Mouse (Mus musculus) forebrain, embryonic 12.5 days (tissue): ENCODE measurements around the gene Alpl. TPM values are rescaled to one million over a fixed set of nuclear protein-coding genes. Genes with fewer than 3 reads are reported as not detected.

Source experiments
- ATAC-seq: fragments of 200-750 bp; cut with Nextera tagmentation; 2 replicates; pipeline ENCODE4 v1.8.0; 2017; ENCODE audit warnings: moderate TSS enrichment; ENCODE audit not compliant: low FRiP score
- H3K27ac ChIP-seq: fragments of 300-500 bp; sonication (generic); 2 replicates; pipeline ENCODE4 v1.5.1; 2016; ENCODE audit warnings: mild to moderate bottlenecking
- H3K27me3 ChIP-seq: fragments of 300-500 bp; sonication (generic); 2 replicates; pipeline ENCODE4 v1.6.1; 2016; ENCODE audit warnings: mild to moderate bottlenecking
- H3K36me3 ChIP-seq: fragments of 300-500 bp; sonication (generic); replicated peaks from 2 replicates; pipeline ENCODE4 v1.6.1; 2016; ENCODE audit warnings: mild to moderate bottlenecking
- H3K4me1 ChIP-seq: fragments of 300-500 bp; sonication (generic); 2 replicates; pipeline ENCODE4 v1.6.1; 2016
- H3K4me2 ChIP-seq: fragments of 300-500 bp; sonication (generic); 2 replicates; pipeline ENCODE4 v1.6.1; 2016; ENCODE audit warnings: mild to moderate bottlenecking, moderate library complexity
- H3K4me3 ChIP-seq: fragments of 300-500 bp; sonication (generic); replicated peaks from 2 replicates; pipeline ENCODE4 v1.5.1; 2016; ENCODE audit warnings: mild to moderate bottlenecking
- H3K9ac ChIP-seq: fragments of 300-500 bp; sonication (generic); 2 replicates; pipeline ENCODE4 v1.6.1; 2016; ENCODE audit warnings: mild to moderate bottlenecking
- H3K9me3 ChIP-seq: fragments of 300-500 bp; sonication (generic); 2 replicates; pipeline ENCODE4 v1.6.1; 2016
- WGBS: fragments of 180-500 bp; shearing (Covaris S2); methylation state at CpG from one replicate; pipeline ENCODE4 v1.1.7; 2016; 5-methylcytosine and 5-hydroxymethylcytosine counted together
- polyA plus RNA-seq: library from polyadenylated mRNA; unstranded; fragments of >200 nt; fragmentation: Nextera tagmentation; extraction: Ambion mirVana; gene quantifications from 2 replicates; pipeline ENCODE4 v1.2.1, GENCODE M21; 2016

Gene Alpl
- polyA plus RNA-seq, 1 experiment from 2014 or later: 13.1 TPM

- Histone ChIP-seq H3K9ac (no peak overlapping the region), H3K27ac (no peak overlapping the region), H3K9me3 (no peaks in the 10 kb centered on the region), H3K4me2 (no peak overlapping the region), H3K4me1 (peaks cover 30% of the 10 kb centered on the region), H3K4me3 (no peak overlapping the region), H3K36me3 (no peaks in the 10 kb centered on the region), H3K27me3 (peaks cover 37% of the 10 kb centered on the region)
- ATAC-seq: no peak
- 75% methylated on average over 13 of the region's 13 CpGs for WGBS
Observed at GRCm38 (mm10) chr4:137794178-137794900, 1.8 kb downstream of the Alpl start.

GRCm38 (mm10) chr4:137793611-137794010, 2.6 kb downstream of the Alpl start:
- H3K36me3 ChIP-seq: no peaks in the 10 kb centered on the region
- no peaks in the 10 kb centered on the region for H3K9me3 ChIP-seq
- 88% methylated on average over 7 of the region's 7 CpGs for WGBS
- H3K4me2 ChIP-seq: no peak overlapping the region
- H3K27ac ChIP-seq: no peak overlapping the region
- H3K4me3 ChIP-seq: no peak overlapping the region
- no peak overlapping the region for H3K9ac ChIP-seq
- peaks cover 33% of the 10 kb centered on the region for H3K27me3 ChIP-seq
- H3K4me1 ChIP-seq: peaks cover 34% of the 10 kb centered on the region
- no peak for ATAC-seq

GRCm38 (mm10) chr4:137791440-137791839, 4.7 kb downstream of the Alpl start:
- H3K4me1 ChIP-seq: peaks cover 38% of the 10 kb centered on the region

GRCm38 (mm10) chr4:137790981-137791380, 5.2 kb downstream of the Alpl start:
- WGBS: 80% methylated on average over 5 of the region's 5 CpGs
- Histone ChIP-seq H3K4me3 (no peak overlapping the region), H3K4me1 (peaks cover 33% of the 10 kb centered on the region), H3K9ac (no peak overlapping the region), H3K27ac (0 out of 2 replicates have a peak overlapping the region, but pooled peaks have one; percentile 5), H3K9me3 (no peaks in the 10 kb centered on the region), H3K4me2 (no peak overlapping the region), H3K36me3 (no peaks in the 10 kb centered on the region), H3K27me3 (peaks cover 17% of the 10 kb centered on the region)
- ATAC-seq: no peak

More at GRCm38 (mm10) chr4:137791440-137791839, 4.7 kb downstream of the Alpl start:
- Histone ChIP-seq H3K4me3 (no peak overlapping the region), H3K27ac (0 out of 2 replicates have a peak overlapping the region, but pooled peaks have one; percentile 5), H3K27me3 (peaks cover 18% of the 10 kb centered on the region), H3K9ac (no peak overlapping the region), H3K4me2 (no peak overlapping the region), H3K9me3 (no peaks in the 10 kb centered on the region), H3K36me3 (no peaks in the 10 kb centered on the region)
- no peak for ATAC-seq
- 23% methylated on average over 7 of the region's 7 CpGs for WGBS

- H3K27ac ChIP-seq: no peak overlapping the region
- H3K9ac ChIP-seq: no peak overlapping the region
- 66% methylated on average over 7 of the region's 7 CpGs for WGBS
- no peaks in the 10 kb centered on the region for H3K9me3 ChIP-seq
- H3K4me2 ChIP-seq: no peak overlapping the region
- peaks cover 28% of the 10 kb centered on the region for H3K4me1 ChIP-seq
- no peak overlapping the region for H3K4me3 ChIP-seq
- no peaks in the 10 kb centered on the region for H3K27me3 ChIP-seq
- no peaks in the 10 kb centered on the region for H3K36me3 ChIP-seq
- ATAC-seq: no peak
Observed at GRCm38 (mm10) chr4:137788511-137789049, 7.6 kb downstream of the Alpl start.

- H3K9ac ChIP-seq: no peak overlapping the region
- H3K36me3 ChIP-seq: no peaks in the 10 kb centered on the region
- H3K27ac ChIP-seq: no peak overlapping the region
- no peak overlapping the region for H3K4me3 ChIP-seq
- peaks cover 30% of the 10 kb centered on the region for H3K4me1 ChIP-seq
- 89% methylated on average over 7 of the region's 7 CpGs for WGBS
- no peak for ATAC-seq
- no peaks in the 10 kb centered on the region for H3K9me3 ChIP-seq
- no peak overlapping the region for H3K4me2 ChIP-seq
- H3K27me3 ChIP-seq: no peaks in the 10 kb centered on the region
Observed at GRCm38 (mm10) chr4:137787589-137788289, 8.4 kb downstream of the Alpl start.

- Histone ChIP-seq H3K4me1 (peaks cover 26% of the 10 kb centered on the region), H3K27me3 (no peaks in the 10 kb centered on the region), H3K9me3 (no peaks in the 10 kb centered on the region), H3K27ac (no peak overlapping the region), H3K9ac (no peak overlapping the region), H3K4me2 (no peak overlapping the region), H3K4me3 (no peak overlapping the region), H3K36me3 (no peaks in the 10 kb centered on the region)
- 94% methylated on average over 6 of the region's 6 CpGs for WGBS
- ATAC-seq: no peak
Observed at GRCm38 (mm10) chr4:137786488-137786887, 9.7 kb downstream of the Alpl start.

- WGBS: 82% methylated on average over 6 of the region's 6 CpGs
- Histone ChIP-seq H3K27ac (no peak overlapping the region), H3K9ac (no peak overlapping the region), H3K4me2 (no peak overlapping the region), H3K4me1 (peaks cover 22% of the 10 kb centered on the region; the same call in 1 of the 2 replicates), H3K27me3 (no peaks in the 10 kb centered on the region), H3K36me3 (no peaks in the 10 kb centered on the region), H3K4me3 (no peak overlapping the region), H3K9me3 (no peaks in the 10 kb centered on the region)
- ATAC-seq: no peak
Observed at GRCm38 (mm10) chr4:137785270-137785669, 10.9 kb downstream of the Alpl start.

GRCm38 (mm10) chr4:137784741-137785140, 11.4 kb downstream of the Alpl start:
- Histone ChIP-seq H3K4me2 (no peak overlapping the region), H3K27me3 (no peaks in the 10 kb centered on the region), H3K27ac (no peak overlapping the region), H3K9ac (no peak overlapping the region), H3K36me3 (no peaks in the 10 kb centered on the region), H3K9me3 (no peaks in the 10 kb centered on the region), H3K4me1 (peaks cover 22% of the 10 kb centered on the region; the same call in 1 of the 2 replicates), H3K4me3 (no peak overlapping the region)
- ATAC-seq: no peak
- WGBS: 81% methylated on average over 6 of the region's 6 CpGs

GRCm38 (mm10) chr4:137783541-137784191, 12.5 kb downstream of the Alpl start:
- Histone ChIP-seq H3K4me3 (no peak overlapping the region), H3K27me3 (no peaks in the 10 kb centered on the region), H3K4me2 (no peak overlapping the region), H3K4me1 (peaks cover 19% of the 10 kb centered on the region; the same call in 1 of the 2 replicates), H3K9me3 (no peaks in the 10 kb centered on the region), H3K27ac (no peak overlapping the region), H3K9ac (0 out of 2 replicates have a peak overlapping the region, but pooled peaks have one; percentile 26), H3K36me3 (no peaks in the 10 kb centered on the region)
- ATAC-seq: no peak
- 48% methylated on average over 9 of the region's 9 CpGs for WGBS

- no peaks in the 10 kb centered on the region for H3K27me3 ChIP-seq
- no peak overlapping the region for H3K4me3 ChIP-seq
- no peak overlapping the region for H3K27ac ChIP-seq
- H3K4me2 ChIP-seq: no peak overlapping the region
- WGBS: 83% methylated on average over 5 of the region's 5 CpGs
- no peaks in the 10 kb centered on the region for H3K36me3 ChIP-seq
- no peaks in the 10 kb centered on the region for H3K9me3 ChIP-seq
- peaks cover 14% of the 10 kb centered on the region; the same call in 1 of the 2 replicates for H3K4me1 ChIP-seq
- ATAC-seq: no peak
- no peak overlapping the region for H3K9ac ChIP-seq
Observed at GRCm38 (mm10) chr4:137781949-137782348, 14.2 kb downstream of the Alpl start.

GRCm38 (mm10) chr4:137780986-137781385, 15.2 kb downstream of the Alpl start:
- 72% methylated on average over 3 of the region's 3 CpGs for WGBS
- Histone ChIP-seq H3K4me3 (no peak overlapping the region), H3K27me3 (no peaks in the 10 kb centered on the region), H3K4me1 (peaks cover 14% of the 10 kb centered on the region; the same call in 1 of the 2 replicates), H3K36me3 (no peaks in the 10 kb centered on the region), H3K9ac (no peak overlapping the region), H3K27ac (no peak overlapping the region), H3K9me3 (no peaks in the 10 kb centered on the region), H3K4me2 (no peak overlapping the region)
- no peak for ATAC-seq
